In the genomic region with DNA sequence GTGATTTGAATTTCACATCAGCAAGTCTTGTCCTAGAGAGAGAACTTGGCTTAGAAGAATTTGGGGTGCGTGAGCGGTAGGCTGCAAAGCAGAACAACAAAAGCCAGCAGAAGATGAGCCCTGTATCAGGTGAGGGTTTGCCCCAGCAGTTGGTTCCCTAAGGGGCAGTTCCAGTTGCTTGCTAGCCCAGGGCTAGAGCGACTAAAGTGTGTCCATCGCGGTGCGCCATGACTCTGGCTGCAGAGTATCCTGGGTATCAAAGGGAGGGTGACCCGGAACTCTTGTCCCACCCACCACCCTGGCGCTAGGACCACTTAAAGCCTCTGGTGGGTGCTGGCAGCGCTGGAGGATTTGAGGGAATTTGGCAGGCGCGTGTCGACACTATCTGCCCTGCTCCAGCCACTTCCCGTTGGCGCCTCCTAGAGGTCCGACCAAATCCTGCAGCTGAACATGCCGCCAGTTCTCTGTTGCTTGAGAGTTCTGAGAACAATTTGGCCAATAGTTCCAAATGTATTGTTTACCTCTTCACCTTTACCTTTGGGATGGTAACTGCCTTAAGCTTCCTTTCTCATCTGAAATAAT, we compare ENCODE assay signal across 9 mouse cellular contexts. TPM values are rescaled to one million over a fixed set of nuclear protein-coding genes. Genes with fewer than 3 reads are reported as not detected.
DNase-seq lines count a peak whose midpoint lies in the region; ATAC-seq and TF ChIP-seq lines count a peak whose summit lies in the region.
"Had no signal": no experiment of that assay in that cellular context is flagged by ENCODE, and none has a peak within 500 bp of the region (broad histone marks: within the 10 kb centered on the region; RNA-seq: fewer than 3 reads in every experiment).

No protein-coding gene starts in this region.

- DNase-seq in liver, adult 2 months (ENCODE audit: extremely low read depth, low read depth, low spot score): peak; percentile 54
- DNase-seq in splenic B cell, adult 2 months (ENCODE audit: low read depth, low spot score): peak; percentile 88

- 0 out of 2 replicates have a peak, but pooled peaks cover 3% of the 10 kb centered on the region for H3K4me1 ChIP-seq in brown adipose tissue, adult 24 weeks (ENCODE audit: control insufficient read depth, insufficient read depth, insufficient read length, low read length)
- peaks cover 19% of the 10 kb centered on the region for H3K4me1 ChIP-seq in heart, embryonic 13.5 days
- peaks cover 13% of the 10 kb centered on the region; the same call in 1 of the 2 replicates for H3K4me1 ChIP-seq in kidney, embryonic 16.5 days (ENCODE audit: insufficient read depth, low read length)
- H3K4me1 ChIP-seq in liver, adult 2 months (ENCODE audit: control insufficient read depth, insufficient read depth, low read length): peaks cover 3% of the 10 kb centered on the region; the same call in 1 of the 2 replicates

- no peak overlapping the region for H3K4me3 ChIP-seq in C2C12 (ENCODE audit: insufficient read depth, poor library complexity, severe bottlenecking)
- H3K4me3 ChIP-seq in brown adipose tissue, adult 24 weeks (ENCODE audit: insufficient read depth, low read depth, low read length): peak overlapping the region; percentile 53
- peak overlapping the region; percentile 50 for H3K4me3 ChIP-seq in heart, embryonic 13.5 days
- peak overlapping the region; percentile 50 for H3K4me3 ChIP-seq in kidney, embryonic 16.5 days (ENCODE audit: low read length)
- H3K4me3 ChIP-seq in liver, adult 2 months (ENCODE audit: insufficient read depth, low read depth, low read length): no peak overlapping the region

- H3K27me3 ChIP-seq in C2C12 (ENCODE audit: control insufficient read depth, insufficient read depth, insufficient read length): no peaks in the 10 kb centered on the region
- peaks cover 66% of the 10 kb centered on the region for H3K27me3 ChIP-seq in heart, embryonic 13.5 days (replicated peaks)
- peaks cover 25% of the 10 kb centered on the region for H3K27me3 ChIP-seq in kidney, embryonic 16.5 days (ENCODE audit: insufficient read depth, low read length)
- peaks cover 21% of the 10 kb centered on the region for H3K27me3 ChIP-seq in liver, adult 2 months (ENCODE audit: control insufficient read depth, insufficient read depth, low read length)
- H3K27me3 ChIP-seq in splenic B cell, adult 2 months (ENCODE audit: control insufficient read depth, insufficient read depth, low read length, poor library complexity, severe bottlenecking): peaks cover 3% of the 10 kb centered on the region
- H3K27me3 ChIP-seq: Patski had no signal

- peak; percentile 82 for ATAC-seq in erythroid progenitor cell, adult 5-6 weeks (replicated peaks; ENCODE audit: low FRiP score, poor library complexity, severe bottlenecking)
- no peak for ATAC-seq in heart, embryonic 13.5 days (ENCODE audit: extremely low read depth, insufficient number of reproducible peaks, low FRiP score, low TSS enrichment)
- ATAC-seq in kidney, embryonic 16.5 days (ENCODE audit: low FRiP score, low TSS enrichment): peak; percentile 73
- ATAC-seq in monocyte, adult 5-6 weeks (replicated peaks; ENCODE audit: insufficient number of reproducible peaks, low FRiP score, low TSS enrichment, poor library complexity, severe bottlenecking): peak; percentile 88
- ATAC-seq: Patski had no signal

- peak overlapping the region; percentile 76 for H3K4me2 ChIP-seq in heart, embryonic 13.5 days
- H3K4me2 ChIP-seq in kidney, embryonic 16.5 days (replicated peaks; ENCODE audit: low read depth, low read length): peak overlapping the region; percentile 76

- no peaks in the 10 kb centered on the region for H3K9me3 ChIP-seq in heart, embryonic 13.5 days
- no peaks in the 10 kb centered on the region for H3K9me3 ChIP-seq in kidney, embryonic 16.5 days (ENCODE audit: low read length)

- peak overlapping the region; percentile 73 for H3K9ac ChIP-seq in heart, embryonic 13.5 days
- H3K9ac ChIP-seq in kidney, embryonic 16.5 days (replicated peaks; ENCODE audit: low read length): peak overlapping the region; percentile 64
- H3K9ac ChIP-seq in liver, adult 2 months (ENCODE audit: low read depth, low read length): peak overlapping the region; percentile 34; the same call in 1 of the 2 replicates

- TF ChIP-seq CTCF in C2C12 (IDR thresholded peaks at IDR 0.05; ENCODE audit: control insufficient read depth, insufficient read depth, insufficient read length): peak; percentile 14
- peak; percentile 93 for TF ChIP-seq CTCF in liver, adult 2 months (IDR thresholded peaks at IDR 0.05; ENCODE audit: low read depth, low read length)

- H3K36me3 ChIP-seq in C2C12 (ENCODE audit: control insufficient read depth, insufficient read depth): no peaks in the 10 kb centered on the region
- H3K36me3 ChIP-seq in heart, embryonic 13.5 days: peaks cover 34% of the 10 kb centered on the region
- H3K36me3 ChIP-seq in kidney, embryonic 16.5 days (ENCODE audit: insufficient read depth, low read length): peaks cover 27% of the 10 kb centered on the region
- no peaks in the 10 kb centered on the region for H3K36me3 ChIP-seq in liver, adult 2 months (ENCODE audit: control insufficient read depth, insufficient read depth, low read length)
- H3K36me3 ChIP-seq in splenic B cell, adult 2 months (ENCODE audit: control insufficient read depth, insufficient read depth, low read length, poor library complexity, severe bottlenecking): no peaks in the 10 kb centered on the region

- 3% methylated on average over 16 of the region's 16 CpGs for WGBS in heart, embryonic 13.5 days
- 3% methylated on average over 16 of the region's 16 CpGs for WGBS in kidney, embryonic 16.5 days
- WGBS in liver, adult 2 months: 4% methylated on average over 16 of the region's 16 CpGs

- no peak overlapping the region for H3K27ac ChIP-seq in brown adipose tissue, adult 24 weeks (replicated peaks; ENCODE audit: low read depth, low read length)
- H3K27ac ChIP-seq in heart, embryonic 13.5 days (replicated peaks): no peak overlapping the region
- H3K27ac ChIP-seq in kidney, embryonic 16.5 days (ENCODE audit: low read length): no peak overlapping the region
- no peak overlapping the region for H3K27ac ChIP-seq in liver, adult 2 months (replicated peaks; ENCODE audit: insufficient read depth, low read depth, low read length)

- H3ac ChIP-seq in C2C12 (ENCODE audit: control insufficient read depth, insufficient read length, low read depth): no peak overlapping the region

- H3K79me3 ChIP-seq in C2C12 (ENCODE audit: low read depth): no peaks in the 10 kb centered on the region

- TF ChIP-seq POLR2A in liver, adult 2 months (IDR thresholded peaks at IDR 0.05; ENCODE audit: extremely low read depth, insufficient read depth, low read length): no peak

- H3K79me2 ChIP-seq in C2C12 (ENCODE audit: control insufficient read depth, insufficient read depth): no peaks in the 10 kb centered on the region
- H3K79me2 ChIP-seq in liver, adult 2 months (ENCODE audit: control insufficient read depth, insufficient read depth, low read length): no peaks in the 10 kb centered on the region

RNA-seq across cellular contexts. Expression of a gene that starts 13.8 kb away (rescaled TPM):
- 5.4 TPM for polyA plus RNA-seq in C2C12 (2012; fragmentation: generic; extraction: Trizol)
- polyA plus RNA-seq in brown adipose tissue, adult 24 weeks (2012; ENCODE audit: insufficient read depth, insufficient read length, missing spikeins): 1.5 and 2.6 TPM in 2 replicates
- total RNA-seq in erythroid progenitor cell, adult 5-6 weeks (2015; ENCODE audit: low replicate concordance): not detected in 2 replicates
- not detected in 2 replicates for total RNA-seq in erythroid progenitor cell, adult 5-6 weeks (2017; ENCODE audit: low replicate concordance)
- 2.9 and 3.0 TPM in 2 replicates for polyA plus RNA-seq in heart, embryonic 13.5 days (2015; fragmentation: Nextera tagmentation; extraction: Ambion mirVana)
- polyA plus RNA-seq in kidney, embryonic 16.5 days (2015; fragmentation: Nextera tagmentation; extraction: Ambion mirVana): 3.0 and 3.1 TPM in 2 replicates
- 0.65 and 1.1 TPM in 2 replicates for total RNA-seq in liver, adult 2 months (2014; rRNA removed)
- polyA plus RNA-seq in liver, adult 2 months (2012; rRNA removed): 2.1 and 2.9 TPM in 2 replicates
- total RNA-seq in monocyte, adult 5-6 weeks (2017): not detected in 3 replicates

RNA-seq across cellular contexts. Expression of a gene that starts 31.9 kb away (rescaled TPM):
- polyA plus RNA-seq in C2C12 (2012; fragmentation: generic; extraction: Trizol): 0.21 TPM
- 2.7 and 2.8 TPM in 2 replicates for polyA plus RNA-seq in brown adipose tissue, adult 24 weeks (2012; ENCODE audit: insufficient read depth, insufficient read length, missing spikeins)
- 7.5 and 18.0 TPM in 2 replicates for total RNA-seq in erythroid progenitor cell, adult 5-6 weeks (2015; ENCODE audit: low replicate concordance)
- 4.4 and 8.6 TPM in 2 replicates for total RNA-seq in erythroid progenitor cell, adult 5-6 weeks (2017; ENCODE audit: low replicate concordance)
- 2.1 and 2.8 TPM in 2 replicates for polyA plus RNA-seq in heart, embryonic 13.5 days (2015; fragmentation: Nextera tagmentation; extraction: Ambion mirVana)
- polyA plus RNA-seq in kidney, embryonic 16.5 days (2015; fragmentation: Nextera tagmentation; extraction: Ambion mirVana): 2.9 and 4.2 TPM in 2 replicates
- 2.3 and 2.8 TPM in 2 replicates for total RNA-seq in liver, adult 2 months (2014; rRNA removed)
- 2.7 and 4.0 TPM in 2 replicates for polyA plus RNA-seq in liver, adult 2 months (2012; rRNA removed)
- total RNA-seq in monocyte, adult 5-6 weeks (2017): 63.2 to 73.9 TPM (median 73.1 TPM) in 3 replicates

RNA-seq across cellular contexts. Expression of a gene that starts 40.2 kb away (rescaled TPM):
- polyA plus RNA-seq in C2C12 (2012; fragmentation: generic; extraction: Trizol): 3.4 TPM
- polyA plus RNA-seq in brown adipose tissue, adult 24 weeks (2012; ENCODE audit: insufficient read depth, insufficient read length, missing spikeins): 7.3 and 7.6 TPM in 2 replicates
- total RNA-seq in erythroid progenitor cell, adult 5-6 weeks (2015; ENCODE audit: low replicate concordance): 4.6 and 8.3 TPM in 2 replicates
- total RNA-seq in erythroid progenitor cell, adult 5-6 weeks (2017; ENCODE audit: low replicate concordance): 7.0 and 8.1 TPM in 2 replicates
- polyA plus RNA-seq in heart, embryonic 13.5 days (2015; fragmentation: Nextera tagmentation; extraction: Ambion mirVana): 8.8 and 9.8 TPM in 2 replicates
- 15.3 and 17.3 TPM in 2 replicates for polyA plus RNA-seq in kidney, embryonic 16.5 days (2015; fragmentation: Nextera tagmentation; extraction: Ambion mirVana)
- total RNA-seq in liver, adult 2 months (2014; rRNA removed): 7.0 and 7.9 TPM in 2 replicates
- 6.1 and 6.5 TPM in 2 replicates for polyA plus RNA-seq in liver, adult 2 months (2012; rRNA removed)
- 4.1 to 5.9 TPM (median 5.7 TPM) in 3 replicates for total RNA-seq in monocyte, adult 5-6 weeks (2017)

RNA-seq across cellular contexts. Expression of a gene that starts 40.3 kb away (rescaled TPM):
- 22.2 TPM for polyA plus RNA-seq in C2C12 (2012; fragmentation: generic; extraction: Trizol)
- 34.7 and 62.1 TPM in 2 replicates for polyA plus RNA-seq in brown adipose tissue, adult 24 weeks (2012; ENCODE audit: insufficient read depth, insufficient read length, missing spikeins)
- 35.0 and 41.1 TPM in 2 replicates for total RNA-seq in erythroid progenitor cell, adult 5-6 weeks (2015; ENCODE audit: low replicate concordance)
- 34.9 and 43.6 TPM in 2 replicates for total RNA-seq in erythroid progenitor cell, adult 5-6 weeks (2017; ENCODE audit: low replicate concordance)
- 51.7 and 54.2 TPM in 2 replicates for polyA plus RNA-seq in heart, embryonic 13.5 days (2015; fragmentation: Nextera tagmentation; extraction: Ambion mirVana)
- polyA plus RNA-seq in kidney, embryonic 16.5 days (2015; fragmentation: Nextera tagmentation; extraction: Ambion mirVana): 71.6 and 79.0 TPM in 2 replicates
- 12.6 and 13.3 TPM in 2 replicates for total RNA-seq in liver, adult 2 months (2014; rRNA removed)
- polyA plus RNA-seq in liver, adult 2 months (2012; rRNA removed): 15.2 and 17.7 TPM in 2 replicates
- 65.3 to 128 TPM (median 82.5 TPM) in 3 replicates for total RNA-seq in monocyte, adult 5-6 weeks (2017)

RNA-seq across cellular contexts. Expression of a gene that starts 43.6 kb away (rescaled TPM):
- 5.7 TPM for polyA plus RNA-seq in C2C12 (2012; fragmentation: generic; extraction: Trizol)
- polyA plus RNA-seq in brown adipose tissue, adult 24 weeks (2012; ENCODE audit: insufficient read depth, insufficient read length, missing spikeins): 11.3 and 12.2 TPM in 2 replicates
- 98.9 and 104 TPM in 2 replicates for total RNA-seq in erythroid progenitor cell, adult 5-6 weeks (2015; ENCODE audit: low replicate concordance)
- 157 and 160 TPM in 2 replicates for total RNA-seq in erythroid progenitor cell, adult 5-6 weeks (2017; ENCODE audit: low replicate concordance)
- polyA plus RNA-seq in heart, embryonic 13.5 days (2015; fragmentation: Nextera tagmentation; extraction: Ambion mirVana): 5.1 and 5.4 TPM in 2 replicates
- 8.8 and 10.8 TPM in 2 replicates for polyA plus RNA-seq in kidney, embryonic 16.5 days (2015; fragmentation: Nextera tagmentation; extraction: Ambion mirVana)
- 13.7 and 17.6 TPM in 2 replicates for total RNA-seq in liver, adult 2 months (2014; rRNA removed)
- 4.4 and 6.1 TPM in 2 replicates for polyA plus RNA-seq in liver, adult 2 months (2012; rRNA removed)
- total RNA-seq in monocyte, adult 5-6 weeks (2017): 87.0 to 129 TPM (median 91.1 TPM) in 3 replicates

Comparison
In these comparisons a context has a peak if more than half of its experiments do, and no peak if none do; other contexts are left out.
1. H3K4me3 ChIP-seq: peak in brown adipose tissue, adult 24 weeks (single experiment), heart, embryonic 13.5 days (single experiment) and kidney, embryonic 16.5 days (single experiment); none in C2C12 (single experiment) and liver, adult 2 months (single experiment).
2. Peak in every context shown above with its lines, with median percentiles within 50 percentile points of each other: H3K9ac ChIP-seq.